Mouse (Mus musculus): ENCODE measurements around the gene Fstl4. TPM values are rescaled to one million over a fixed set of nuclear protein-coding genes. Genes with fewer than 3 reads are reported as not detected.

The Fstl4 gene
- polyA plus RNA-seq, 1 experiment from 2014 or later: 7.2 TPM

DNA sequence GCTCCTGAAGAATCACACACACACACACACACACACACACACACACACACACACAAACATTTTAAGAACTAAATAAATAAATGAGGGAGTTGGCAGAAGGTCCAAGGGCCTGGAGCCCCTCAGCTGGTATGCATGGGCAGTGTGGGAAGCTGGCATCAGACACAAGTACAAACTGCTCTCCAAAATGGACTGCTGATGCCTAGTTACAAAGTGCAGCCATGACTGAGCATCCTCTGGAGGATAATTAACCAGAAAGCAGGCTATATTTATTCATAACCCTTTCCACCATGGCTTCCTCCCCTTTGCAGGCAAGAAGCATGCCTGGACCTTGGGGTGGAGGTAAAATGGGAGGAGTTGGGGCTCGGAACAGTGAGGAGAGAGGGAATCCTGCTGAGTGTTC lies 356.8 kb downstream of the Fstl4 start:
- 28% methylated on average over 1 of the region's 1 CpGs for WGBS
- Histone ChIP-seq H3K9ac (replicated peaks; ENCODE audit: low read length) (no peak overlapping the region), H3K27me3 (ENCODE audit: control insufficient read depth, insufficient read depth, low read length) (no peaks in the 10 kb centered on the region), H3K4me3 (replicated peaks; ENCODE audit: low read depth, low read length) (no peak overlapping the region), H3K9me3 (ENCODE audit: control insufficient read depth, low read length) (no peaks in the 10 kb centered on the region), H3K4me1 (ENCODE audit: control insufficient read depth, insufficient read depth, low read length) (0 out of 2 replicates have a peak, but pooled peaks cover 4% of the 10 kb centered on the region), H3K36me3 (ENCODE audit: control insufficient read depth, insufficient read depth, low read length) (no peaks in the 10 kb centered on the region), H3K27ac (replicated peaks; ENCODE audit: low read depth, low read length) (no peak overlapping the region), H3K4me2 (ENCODE audit: low read length) (no peak overlapping the region)
- ATAC-seq (ENCODE audit: low FRiP score, low TSS enrichment): no peak
- no peak for DNase-seq

- Histone ChIP-seq H3K27me3 (ENCODE audit: control insufficient read depth, insufficient read depth, low read length) (no peaks in the 10 kb centered on the region), H3K4me2 (ENCODE audit: low read length) (no peak overlapping the region), H3K27ac (replicated peaks; ENCODE audit: low read depth, low read length) (no peak overlapping the region), H3K36me3 (ENCODE audit: control insufficient read depth, insufficient read depth, low read length) (no peaks in the 10 kb centered on the region), H3K4me3 (replicated peaks; ENCODE audit: low read depth, low read length) (no peak overlapping the region), H3K4me1 (ENCODE audit: control insufficient read depth, insufficient read depth, low read length) (0 out of 2 replicates have a peak, but pooled peaks cover 4% of the 10 kb centered on the region), H3K9me3 (ENCODE audit: control insufficient read depth, low read length) (no peaks in the 10 kb centered on the region), H3K9ac (replicated peaks; ENCODE audit: low read length) (no peak overlapping the region)
- ATAC-seq (ENCODE audit: low FRiP score, low TSS enrichment) (no peak), DNase-seq (no peak)
- WGBS: 92% methylated on average over 2 of the region's 2 CpGs
Observed at GRCm38 (mm10) chr11:53124799-53125198, 360.4 kb downstream of the Fstl4 start.

- Histone ChIP-seq H3K4me3 (replicated peaks; ENCODE audit: low read depth, low read length) (no peak overlapping the region), H3K9ac (replicated peaks; ENCODE audit: low read length) (no peak overlapping the region), H3K27ac (replicated peaks; ENCODE audit: low read depth, low read length) (no peak overlapping the region), H3K9me3 (ENCODE audit: control insufficient read depth, low read length) (no peaks in the 10 kb centered on the region), H3K27me3 (ENCODE audit: control insufficient read depth, insufficient read depth, low read length) (no peaks in the 10 kb centered on the region), H3K36me3 (ENCODE audit: control insufficient read depth, insufficient read depth, low read length) (no peaks in the 10 kb centered on the region), H3K4me2 (ENCODE audit: low read length) (no peak overlapping the region), H3K4me1 (ENCODE audit: control insufficient read depth, insufficient read depth, low read length) (no peaks in the 10 kb centered on the region)
- WGBS: 80% methylated on average over 6 of the region's 6 CpGs
- DNase-seq (no peak), ATAC-seq (ENCODE audit: low FRiP score, low TSS enrichment) (no peak)
Observed at GRCm38 (mm10) chr11:53126660-53127059, 362.2 kb downstream of the Fstl4 start.

DNA sequence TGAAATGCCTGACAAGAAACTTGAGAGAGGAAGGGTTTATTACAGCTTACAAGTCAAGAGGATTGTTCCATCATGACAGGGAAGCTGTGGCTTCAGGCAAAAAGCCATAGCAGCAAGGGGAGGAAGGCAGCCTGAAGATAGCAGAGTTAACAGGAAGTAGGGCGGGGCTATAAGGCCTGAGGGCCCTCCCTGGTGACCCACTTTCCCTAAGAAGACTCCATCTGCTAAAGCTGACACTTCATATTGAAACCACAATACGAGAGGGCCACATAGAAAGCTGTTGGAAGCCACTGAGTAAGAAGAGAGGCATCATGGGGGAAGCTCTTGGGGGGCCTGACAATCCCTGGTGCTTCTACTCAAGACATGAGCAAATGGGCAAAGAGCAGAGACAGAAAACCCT lies 364.2 kb downstream of the Fstl4 start:
- no peak for ATAC-seq (ENCODE audit: low FRiP score, low TSS enrichment)
- no peak overlapping the region for H3K9ac ChIP-seq (replicated peaks; ENCODE audit: low read length)

GRCm38 (mm10) chr11:53132406-53133035 lies 368.1 kb downstream of the Fstl4 start:
- Histone ChIP-seq H3K27ac (replicated peaks; ENCODE audit: low read depth, low read length) (peak overlapping the region; percentile 63), H3K36me3 (ENCODE audit: control insufficient read depth, insufficient read depth, low read length) (no peaks in the 10 kb centered on the region), H3K27me3 (ENCODE audit: control insufficient read depth, insufficient read depth, low read length) (no peaks in the 10 kb centered on the region), H3K9ac (replicated peaks; ENCODE audit: low read length) (peak overlapping the region; percentile 45), H3K4me3 (replicated peaks; ENCODE audit: low read depth, low read length) (peak overlapping the region; percentile 16; the same call in 1 of the 2 replicates), H3K4me2 (ENCODE audit: low read length) (peak overlapping the region; percentile 47), H3K4me1 (ENCODE audit: control insufficient read depth, insufficient read depth, low read length) (peaks cover 15% of the 10 kb centered on the region), H3K9me3 (ENCODE audit: control insufficient read depth, low read length) (no peaks in the 10 kb centered on the region)
- WGBS: 24% methylated on average over 23 of the region's 23 CpGs
- DNase-seq (peak; percentile 54), ATAC-seq (ENCODE audit: low FRiP score, low TSS enrichment) (no peak; the same call in 1 of the 2 replicates)

More for the DNA sequence above, 364.2 kb downstream of the Fstl4 start:
- Histone ChIP-seq H3K4me3 (replicated peaks; ENCODE audit: low read depth, low read length) (no peak overlapping the region), H3K27ac (replicated peaks; ENCODE audit: low read depth, low read length) (no peak overlapping the region), H3K4me2 (ENCODE audit: low read length) (no peak overlapping the region), H3K4me1 (ENCODE audit: control insufficient read depth, insufficient read depth, low read length) (peaks cover 12% of the 10 kb centered on the region), H3K27me3 (ENCODE audit: control insufficient read depth, insufficient read depth, low read length) (no peaks in the 10 kb centered on the region), H3K36me3 (ENCODE audit: control insufficient read depth, insufficient read depth, low read length) (no peaks in the 10 kb centered on the region), H3K9me3 (ENCODE audit: control insufficient read depth, low read length) (no peaks in the 10 kb centered on the region)
- no peak for DNase-seq
- 76% methylated on average over 2 of the region's 2 CpGs for WGBS

GRCm38 (mm10) chr11:53136371-53136770 lies 371.9 kb downstream of the Fstl4 start:
- WGBS: 73% methylated on average over 11 of the region's 11 CpGs
- no peaks in the 10 kb centered on the region for H3K27me3 ChIP-seq (ENCODE audit: control insufficient read depth, insufficient read depth, low read length)
- H3K4me2 ChIP-seq (ENCODE audit: low read length): no peak overlapping the region
- no peak overlapping the region for H3K27ac ChIP-seq (replicated peaks; ENCODE audit: low read depth, low read length)
- H3K4me3 ChIP-seq (replicated peaks; ENCODE audit: low read depth, low read length): no peak overlapping the region
- H3K36me3 ChIP-seq (ENCODE audit: control insufficient read depth, insufficient read depth, low read length): no peaks in the 10 kb centered on the region
- DNase-seq (no peak), ATAC-seq (ENCODE audit: low FRiP score, low TSS enrichment) (no peak)
- peaks cover 27% of the 10 kb centered on the region for H3K4me1 ChIP-seq (ENCODE audit: control insufficient read depth, insufficient read depth, low read length)
- H3K9me3 ChIP-seq (ENCODE audit: control insufficient read depth, low read length): no peaks in the 10 kb centered on the region
- no peak overlapping the region for H3K9ac ChIP-seq (replicated peaks; ENCODE audit: low read length)

- Histone ChIP-seq H3K36me3 (ENCODE audit: control insufficient read depth, insufficient read depth, low read length) (no peaks in the 10 kb centered on the region), H3K27me3 (ENCODE audit: control insufficient read depth, insufficient read depth, low read length) (no peaks in the 10 kb centered on the region), H3K4me1 (ENCODE audit: control insufficient read depth, insufficient read depth, low read length) (peaks cover 22% of the 10 kb centered on the region), H3K4me3 (replicated peaks; ENCODE audit: low read depth, low read length) (no peak overlapping the region), H3K9ac (replicated peaks; ENCODE audit: low read length) (no peak overlapping the region), H3K9me3 (ENCODE audit: control insufficient read depth, low read length) (no peaks in the 10 kb centered on the region), H3K4me2 (ENCODE audit: low read length) (no peak overlapping the region), H3K27ac (replicated peaks; ENCODE audit: low read depth, low read length) (no peak overlapping the region)
- no peak for ATAC-seq (ENCODE audit: low FRiP score, low TSS enrichment)
- 58% methylated on average over 8 of the region's 8 CpGs for WGBS
- peak; percentile 63 for DNase-seq
Observed at GRCm38 (mm10) chr11:53137381-53137780, 372.9 kb downstream of the Fstl4 start.

DNA sequence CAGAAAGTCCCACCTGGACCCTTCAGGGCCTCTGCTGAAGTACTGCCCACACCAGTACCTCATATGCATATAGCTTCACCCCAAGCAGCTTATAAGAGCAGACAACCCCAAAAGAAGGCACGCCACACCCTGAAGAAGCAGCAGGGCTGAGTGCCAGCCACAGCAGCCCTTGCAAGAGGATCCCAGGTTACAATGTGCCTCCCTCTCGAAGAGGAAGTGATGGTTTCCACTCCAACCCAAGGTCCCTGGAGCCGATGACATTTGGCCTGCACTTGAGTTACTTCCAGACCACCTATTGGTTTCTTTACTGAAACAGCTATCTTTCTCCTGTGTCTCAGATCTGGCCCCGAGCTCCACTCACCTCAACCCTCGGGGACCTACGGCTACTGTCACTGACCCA lies 373.8 kb downstream of the Fstl4 start:
- no peak for DNase-seq
- H3K27ac ChIP-seq (replicated peaks; ENCODE audit: low read depth, low read length): no peak overlapping the region
- peaks cover 15% of the 10 kb centered on the region; the same call in 1 of the 2 replicates for H3K4me1 ChIP-seq (ENCODE audit: control insufficient read depth, insufficient read depth, low read length)
- no peak overlapping the region for H3K4me3 ChIP-seq (replicated peaks; ENCODE audit: low read depth, low read length)
- H3K9ac ChIP-seq (replicated peaks; ENCODE audit: low read length): no peak overlapping the region
- no peak overlapping the region for H3K4me2 ChIP-seq (ENCODE audit: low read length)
- H3K36me3 ChIP-seq (ENCODE audit: control insufficient read depth, insufficient read depth, low read length): no peaks in the 10 kb centered on the region
- 90% methylated on average over 6 of the region's 6 CpGs for WGBS
- H3K27me3 ChIP-seq (ENCODE audit: control insufficient read depth, insufficient read depth, low read length): no peaks in the 10 kb centered on the region
- ATAC-seq (ENCODE audit: low FRiP score, low TSS enrichment): no peak
- no peaks in the 10 kb centered on the region for H3K9me3 ChIP-seq (ENCODE audit: control insufficient read depth, low read length)

GRCm38 (mm10) chr11:53139666-53140065 lies 375.2 kb downstream of the Fstl4 start:
- no peak overlapping the region for H3K9ac ChIP-seq (replicated peaks; ENCODE audit: low read length)
- DNase-seq (peak; percentile 44), ATAC-seq (ENCODE audit: low FRiP score, low TSS enrichment) (no peak)
- H3K36me3 ChIP-seq (ENCODE audit: control insufficient read depth, insufficient read depth, low read length): no peaks in the 10 kb centered on the region
- no peaks in the 10 kb centered on the region for H3K27me3 ChIP-seq (ENCODE audit: control insufficient read depth, insufficient read depth, low read length)
- H3K4me1 ChIP-seq (ENCODE audit: control insufficient read depth, insufficient read depth, low read length): peaks cover 15% of the 10 kb centered on the region; the same call in 1 of the 2 replicates
- no peak overlapping the region for H3K4me2 ChIP-seq (ENCODE audit: low read length)
- 86% methylated on average over 3 of the region's 3 CpGs for WGBS
- H3K27ac ChIP-seq (replicated peaks; ENCODE audit: low read depth, low read length): no peak overlapping the region
- H3K4me3 ChIP-seq (replicated peaks; ENCODE audit: low read depth, low read length): no peak overlapping the region
- H3K9me3 ChIP-seq (ENCODE audit: control insufficient read depth, low read length): no peaks in the 10 kb centered on the region
